Mouse (Mus musculus) midbrain, postnatal 0 days (tissue): Measurements from ENCODE around the gene Twnk. TPM values are rescaled to one million over a fixed set of nuclear protein-coding genes. Genes with fewer than 3 reads are reported as not detected.

Source experiments
- ATAC-seq: fragments of 200-750 bp; cut with Nextera tagmentation; 2 replicates; pipeline ENCODE4 v1.8.0; 2017; ENCODE audit warnings: moderate number of reproducible peaks, mild to moderate bottlenecking, moderate TSS enrichment, moderate library complexity; ENCODE audit not compliant: low FRiP score
- DNase-seq: peaks from one replicate; pipeline ENCODE4 v3.0.0-alpha.2; 2015; ENCODE audit warnings: low spot score
- H3K27ac ChIP-seq: fragments of 300-500 bp; sonication (generic); 2 replicates; pipeline ENCODE4 v1.5.1; 2014; ENCODE audit warnings: low read depth, mild to moderate bottlenecking, low read length, mixed read lengths
- H3K27me3 ChIP-seq: fragments of 300-500 bp; sonication (generic); 2 replicates; pipeline ENCODE4 v1.6.1; 2014; ENCODE audit warnings: low read length, control low read depth, mixed read lengths; ENCODE audit not compliant: insufficient read depth
- H3K36me3 ChIP-seq: fragments of 300-500 bp; sonication (generic); 2 replicates; pipeline ENCODE4 v1.6.1; 2014; ENCODE audit warnings: low read length, control low read depth, mixed read lengths; ENCODE audit not compliant: insufficient read depth
- H3K4me1 ChIP-seq: fragments of 300-500 bp; sonication (generic); 2 replicates; pipeline ENCODE4 v1.6.1; 2014; ENCODE audit warnings: mild to moderate bottlenecking, control low read depth, antibody characterized with exemption, low read length, mixed read lengths; ENCODE audit not compliant: insufficient read depth
- H3K4me2 ChIP-seq: fragments of 300-500 bp; sonication (generic); 2 replicates; pipeline ENCODE4 v1.6.1; 2014; ENCODE audit warnings: low read depth, mild to moderate bottlenecking, low read length, mixed read lengths; ENCODE audit not compliant: poor library complexity, severe bottlenecking
- H3K4me3 ChIP-seq: fragments of 300-500 bp; sonication (generic); 2 replicates; pipeline ENCODE4 v1.5.1; 2014; ENCODE audit warnings: low read depth, mild to moderate bottlenecking, low read length, moderate library complexity
- H3K9ac ChIP-seq: fragments of 300-500 bp; sonication (generic); replicated peaks from 2 replicates; pipeline ENCODE4 v1.6.1; 2014; ENCODE audit warnings: mild to moderate bottlenecking, low read length, moderate library complexity, mixed read lengths; ENCODE audit not compliant: poor library complexity, severe bottlenecking
- H3K9me3 ChIP-seq: fragments of 300-500 bp; sonication (generic); 2 replicates; pipeline ENCODE4 v1.6.1; 2016; ENCODE audit warnings: low read length, control low read depth
- CTCF ChIP-seq: IDR thresholded peaks from 2 replicates; pipeline ENCODE4 v1.5.1; 2016; ENCODE audit warnings: antibody characterized with exemption, mild to moderate bottlenecking
- WGBS: fragments of 180-500 bp; shearing (Covaris S2); extraction: QIAGEN DNeasy Blood & Tissue Kit; methylation state at CpG from one replicate; pipeline ENCODE4 v1.1.7; 2014; 5-methylcytosine and 5-hydroxymethylcytosine counted together
- polyA plus RNA-seq: library from polyadenylated mRNA; unstranded; fragments of >200 nt; fragmentation: Nextera tagmentation; extraction: Ambion mirVana; gene quantifications from 2 replicates; pipeline ENCODE4 v1.2.1, GENCODE M21; 2015
- total RNA-seq: library from RNA; depleted of rRNA; stranded (reverse); fragments of >200 nt; gene quantifications from 2 replicates; pipeline ENCODE4 v1.2.3, GENCODE M21; 2014

The Twnk gene
- total and polyA plus RNA-seq, 2 experiments from 2014 or later, result 6.1 to 6.8 TPM

DNA sequence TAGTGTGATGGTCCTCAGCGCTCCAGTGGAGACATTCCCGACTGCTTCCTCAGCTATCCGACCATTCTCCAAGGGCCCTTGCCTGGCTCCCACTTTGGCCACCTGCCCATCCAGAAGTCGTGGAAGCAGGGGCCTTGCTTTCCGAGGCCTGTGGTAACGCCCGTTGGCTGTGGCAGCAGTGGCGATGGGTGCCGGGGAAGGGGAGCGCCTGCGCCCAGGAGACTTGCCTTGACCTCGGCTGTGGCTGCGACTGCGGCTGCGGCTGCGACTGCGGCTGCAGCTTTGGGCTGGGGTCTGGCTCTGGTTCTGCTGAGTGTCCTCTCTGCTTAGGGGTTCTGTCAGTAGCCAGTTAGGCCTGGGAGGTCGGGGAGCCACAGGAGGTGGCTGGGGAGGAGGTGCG lies 23.3 kb downstream of the Twnk start:
- H3K36me3 ChIP-seq, result peaks cover 24% of the 10 kb centered on the region
- no peaks in the 10 kb centered on the region for H3K4me1 ChIP-seq
- 65% methylated on average over 19 of the region's 19 CpGs for WGBS
- no peak for ATAC-seq
- no peak for DNase-seq
- TF ChIP-seq CTCF, result no peak
- H3K9me3 ChIP-seq, result no peaks in the 10 kb centered on the region
- H3K27me3 ChIP-seq, result no peaks in the 10 kb centered on the region
- no peak overlapping the region for H3K27ac ChIP-seq
- no peak overlapping the region for H3K4me2 ChIP-seq
- no peak overlapping the region for H3K9ac ChIP-seq
- H3K4me3 ChIP-seq, result no peak overlapping the region

GRCm38 (mm10) chr19:45029571-45029970 lies 24.1 kb downstream of the Twnk start:
- Histone ChIP-seq H3K36me3 (peaks cover 21% of the 10 kb centered on the region), H3K4me2 (no peak overlapping the region), H3K9me3 (no peaks in the 10 kb centered on the region), H3K4me1 (no peaks in the 10 kb centered on the region), H3K4me3 (no peak overlapping the region), H3K27me3 (no peaks in the 10 kb centered on the region), H3K27ac (no peak overlapping the region), H3K9ac (no peak overlapping the region)
- 53% methylated on average over 9 of the region's 9 CpGs for WGBS
- no peak for DNase-seq
- no peak for TF ChIP-seq CTCF
- ATAC-seq, result no peak

- WGBS, result 44% methylated on average over 8 of the region's 8 CpGs
- DNase-seq (peak; percentile 48), ATAC-seq (no peak)
- Histone ChIP-seq H3K27me3 (no peaks in the 10 kb centered on the region), H3K9ac (no peak overlapping the region), H3K4me3 (no peak overlapping the region), H3K36me3 (peaks cover 21% of the 10 kb centered on the region), H3K27ac (no peak overlapping the region), H3K4me2 (no peak overlapping the region), H3K4me1 (no peaks in the 10 kb centered on the region), H3K9me3 (no peaks in the 10 kb centered on the region)
- TF ChIP-seq CTCF, result peak; percentile 77
These were observed 24.6 kb downstream of the Twnk start for GRCm38 (mm10) chr19:45030111-45030510.

- Histone ChIP-seq H3K27me3 (no peaks in the 10 kb centered on the region), H3K4me1 (no peaks in the 10 kb centered on the region), H3K9ac (no peak overlapping the region), H3K4me2 (peak overlapping the region; percentile 29; the same call in 1 of the 2 replicates), H3K36me3 (peaks cover 13% of the 10 kb centered on the region), H3K9me3 (no peaks in the 10 kb centered on the region), H3K27ac (no peak overlapping the region), H3K4me3 (no peak overlapping the region)
- peak; percentile 47; the same call in 1 of the 2 replicates for ATAC-seq
- TF ChIP-seq CTCF, result peak; percentile 92
- peak; percentile 92 for DNase-seq
- WGBS, result 39% methylated on average over 20 of the region's 20 CpGs
These were observed 25.6 kb downstream of the Twnk start for GRCm38 (mm10) chr19:45030746-45031693.

GRCm38 (mm10) chr19:45031780-45032179 lies 26.3 kb downstream of the Twnk start:
- Histone ChIP-seq H3K4me2 (no peak overlapping the region), H3K9me3 (no peaks in the 10 kb centered on the region), H3K9ac (no peak overlapping the region), H3K27me3 (no peaks in the 10 kb centered on the region), H3K27ac (no peak overlapping the region), H3K4me1 (no peaks in the 10 kb centered on the region), H3K4me3 (no peak overlapping the region), H3K36me3 (0 out of 2 replicates have a peak, but pooled peaks cover 5% of the 10 kb centered on the region)
- WGBS, result 22% methylated on average over 4 of the region's 4 CpGs
- DNase-seq, result peak; percentile 84
- peak; percentile 80 for TF ChIP-seq CTCF
- no peak for ATAC-seq
